Mouse (Mus musculus): ENCODE results near the gene Piezo1. TPM values are rescaled to one million over a fixed set of nuclear protein-coding genes. Genes with fewer than 3 reads are reported as not detected.

The Piezo1 gene
- polyA plus RNA-seq, 3 experiments from 2014 or later: 12.9 to 16.2 (median 14.5) TPM

DNA sequence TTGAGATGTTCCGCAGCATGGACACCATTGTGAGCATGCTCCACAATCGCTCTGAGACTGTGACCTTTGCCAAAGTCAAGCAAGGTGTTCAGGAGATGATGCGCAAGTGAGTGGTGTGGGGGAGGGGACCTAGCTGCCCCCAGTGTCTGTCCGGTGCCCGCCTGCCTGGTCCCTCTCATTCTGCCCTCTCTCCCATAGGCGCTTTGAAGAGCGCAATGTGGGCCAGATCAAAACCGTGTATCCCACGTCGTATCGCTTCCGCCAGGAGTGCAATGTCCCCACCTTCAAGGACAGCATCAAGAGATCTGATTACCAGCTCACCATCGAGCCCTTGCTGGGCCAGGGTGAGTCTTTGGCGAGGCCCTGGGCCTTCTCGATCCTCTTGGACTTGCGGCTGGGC lies 18.9 kb upstream of the Piezo1 start:
- no peak for ATAC-seq

DNA sequence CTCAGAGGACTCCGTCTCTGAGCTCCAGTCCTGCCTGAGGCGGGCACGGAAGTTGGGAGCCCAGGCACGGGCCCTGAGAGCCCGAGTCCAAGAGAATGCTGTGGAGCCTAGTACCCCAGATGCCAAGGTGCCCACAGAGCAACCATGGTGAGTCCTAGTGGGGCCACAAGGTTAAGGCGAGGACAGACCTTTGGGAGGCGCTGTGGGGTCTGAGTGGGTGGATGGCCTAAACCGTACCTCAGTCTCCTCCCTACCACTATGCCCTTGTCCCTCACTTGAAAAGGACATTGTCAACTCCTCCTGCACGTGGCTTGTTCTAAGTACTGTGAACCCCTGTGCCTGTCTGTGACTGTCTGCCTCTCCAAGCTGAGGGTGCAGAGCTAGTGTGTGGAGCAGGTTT lies 18.2 kb upstream of the Piezo1 start:
- no peak for ATAC-seq

DNA sequence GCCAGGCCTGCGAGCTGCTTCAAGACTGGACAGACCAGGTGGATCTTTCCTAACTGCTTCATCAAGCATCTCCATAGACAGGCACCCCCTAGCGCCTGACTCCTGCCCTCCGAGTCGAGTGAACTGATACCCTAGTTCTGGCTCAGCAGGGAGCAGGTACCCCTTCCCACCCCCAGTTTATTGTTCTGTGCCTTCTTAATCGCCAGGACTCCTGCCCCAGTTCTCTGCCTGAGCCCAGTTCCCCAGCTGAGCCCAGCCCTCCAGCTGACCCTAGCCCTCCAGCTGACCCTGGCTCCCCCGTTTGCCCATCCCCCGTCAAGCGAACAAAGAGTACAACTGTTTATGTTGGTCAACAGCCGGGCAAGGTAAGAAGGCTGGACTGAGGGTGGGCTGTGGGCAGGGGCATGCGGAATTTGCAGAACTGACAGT lies 17.8 kb upstream of the Piezo1 start:
- ATAC-seq: no peak

DNA sequence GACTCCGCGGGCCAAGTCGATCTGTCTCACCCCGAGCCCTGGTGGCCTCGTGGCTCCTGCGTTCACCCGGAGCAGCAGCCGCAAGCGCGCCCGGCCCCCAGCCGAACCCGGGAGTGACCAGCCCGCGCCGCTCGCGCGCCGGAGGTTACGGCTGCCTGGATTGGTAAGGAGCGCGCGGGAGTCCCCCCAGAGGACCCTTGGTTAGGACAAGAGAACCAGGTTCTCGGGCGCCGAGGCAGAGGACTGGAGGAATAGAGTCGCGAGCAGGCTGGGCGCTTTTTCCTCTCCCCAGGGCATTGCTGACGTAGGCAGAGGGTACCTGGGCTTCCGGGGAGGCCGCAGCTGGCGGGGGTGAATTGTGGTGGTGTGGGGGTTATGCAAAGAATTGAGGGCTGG lies 17.0 kb upstream of the Piezo1 start:
- ATAC-seq: peak; percentile 55

DNA sequence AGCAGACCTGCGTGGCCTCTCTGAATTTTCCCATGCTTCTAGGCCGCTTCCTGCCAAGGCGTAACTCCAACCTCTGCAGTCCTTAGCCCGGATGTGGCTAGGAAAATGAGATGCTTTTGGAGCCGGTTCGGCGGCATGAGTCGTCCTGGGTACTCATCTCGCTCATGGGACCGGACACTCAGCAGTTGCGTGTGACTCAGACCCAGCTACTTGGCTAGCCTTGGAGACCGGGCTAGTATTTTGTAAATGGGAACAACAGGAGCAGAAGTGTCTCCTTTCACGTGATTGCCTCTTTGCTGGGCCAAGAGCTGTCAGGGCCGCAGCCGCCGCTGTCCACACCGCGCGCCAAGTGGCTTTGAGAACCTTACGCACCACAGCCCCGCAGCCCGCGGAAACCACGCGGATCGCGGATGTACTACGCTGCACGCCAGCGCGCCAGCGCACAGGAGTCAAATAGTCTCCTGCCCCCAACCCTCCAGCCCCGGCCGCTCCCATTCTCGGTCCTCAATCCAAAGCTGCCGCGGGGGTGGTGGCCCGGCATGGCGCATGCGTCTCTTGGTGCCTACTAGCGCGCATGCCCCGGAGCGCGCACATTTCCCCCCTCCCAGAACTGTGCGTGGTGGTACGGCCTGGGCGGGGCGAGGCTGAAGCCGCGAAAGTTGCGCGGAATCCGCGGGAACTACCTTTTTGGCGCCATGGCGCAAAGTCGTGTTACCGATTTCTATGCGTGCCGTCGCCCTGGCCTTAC lies 16.4 kb upstream of the Piezo1 start, which contains the start of gene Cdt1:
Gene Cdt1, plus strand, starts transcription at position 655 of the 748 bp plus-strand sequence.
- ATAC-seq: peak; percentile 84

DNA sequence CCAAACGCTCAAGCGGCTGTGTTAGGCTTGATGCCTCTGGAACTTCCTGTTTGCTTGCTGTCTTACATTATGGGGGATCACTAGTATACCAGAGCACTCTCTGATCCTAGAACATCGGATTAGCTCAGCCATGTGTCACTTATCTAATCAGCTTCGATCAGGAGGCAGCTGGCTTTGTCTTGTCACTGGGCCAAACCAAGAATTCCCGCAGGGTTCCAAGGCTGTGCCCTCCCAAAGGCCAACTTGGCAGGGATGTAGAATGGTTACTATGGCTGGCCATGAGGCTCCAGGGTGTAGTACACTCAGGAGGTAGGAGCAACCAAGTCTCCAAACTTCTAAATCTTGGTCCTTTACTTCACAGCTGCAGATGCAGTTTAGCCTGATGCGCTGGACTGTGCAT lies 15.6 kb upstream of the Piezo1 start:
- ATAC-seq: no peak

DNA sequence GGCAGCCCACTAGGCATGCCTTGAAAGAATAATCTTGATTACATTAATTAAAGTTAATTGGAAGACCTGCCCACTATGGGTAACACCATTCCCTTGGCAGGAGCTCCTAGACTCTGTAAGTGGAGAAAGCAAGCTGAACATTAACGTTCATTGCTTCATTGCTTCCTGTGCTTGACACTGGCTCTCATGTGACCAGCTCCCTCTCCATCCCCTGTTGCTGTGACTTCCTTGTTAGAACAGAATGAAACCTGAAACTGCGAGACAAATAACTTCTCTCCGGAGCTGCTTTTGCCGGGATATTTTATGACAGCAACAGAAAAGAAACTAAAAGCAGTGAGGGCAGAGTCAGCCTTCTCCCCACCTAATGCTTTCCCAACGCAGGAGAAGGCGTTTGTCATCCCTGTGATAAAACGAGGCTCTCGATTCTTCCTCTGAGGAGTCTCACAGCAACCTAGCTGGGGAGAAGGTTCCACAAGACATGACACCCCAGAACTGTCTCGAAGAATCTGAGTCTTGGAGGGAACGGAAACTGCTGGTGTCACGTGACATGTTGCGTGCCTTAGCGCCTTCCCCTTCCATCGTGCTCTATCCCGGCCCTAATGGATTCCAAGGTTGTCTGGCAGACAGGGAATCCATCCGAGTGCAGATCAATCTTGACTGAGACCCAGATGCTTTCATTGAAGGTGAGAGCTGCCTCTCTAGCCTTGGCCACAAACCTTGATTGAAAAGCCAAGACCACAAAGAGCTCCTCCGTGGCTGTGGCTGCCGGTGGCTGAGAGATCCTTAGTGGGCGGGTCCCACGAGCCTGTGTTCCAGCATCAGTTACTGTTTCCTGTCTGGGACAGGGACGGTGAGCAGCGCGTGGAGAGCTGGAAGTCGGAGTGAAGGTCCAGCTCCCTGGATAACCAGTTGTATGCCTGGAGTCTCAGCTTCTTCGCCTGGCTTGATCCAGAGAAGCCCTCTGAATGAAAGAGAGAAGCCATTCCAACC lies 13.5 kb upstream of the Piezo1 start:
- ATAC-seq: no peak

DNA sequence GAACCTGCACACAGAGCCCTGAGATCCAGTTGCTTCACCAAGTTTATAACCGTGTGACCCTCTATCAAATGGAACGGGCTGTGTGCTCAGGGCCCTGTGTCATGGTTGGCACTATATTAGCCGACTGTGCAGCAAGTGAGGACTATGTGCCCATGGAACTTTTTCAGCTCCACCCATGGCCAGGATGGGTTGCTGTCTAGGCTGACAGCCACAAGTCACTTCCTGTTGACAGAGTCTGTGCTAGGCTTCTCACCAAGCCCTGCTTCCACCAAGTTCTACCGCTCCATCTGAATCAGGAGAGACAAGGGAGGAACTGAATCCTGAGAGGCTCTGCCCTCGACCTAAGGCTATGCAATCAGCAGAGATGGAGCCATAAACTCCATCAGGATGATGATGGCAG lies 10.1 kb upstream of the Piezo1 start:
- peak; percentile 78 for ATAC-seq

DNA sequence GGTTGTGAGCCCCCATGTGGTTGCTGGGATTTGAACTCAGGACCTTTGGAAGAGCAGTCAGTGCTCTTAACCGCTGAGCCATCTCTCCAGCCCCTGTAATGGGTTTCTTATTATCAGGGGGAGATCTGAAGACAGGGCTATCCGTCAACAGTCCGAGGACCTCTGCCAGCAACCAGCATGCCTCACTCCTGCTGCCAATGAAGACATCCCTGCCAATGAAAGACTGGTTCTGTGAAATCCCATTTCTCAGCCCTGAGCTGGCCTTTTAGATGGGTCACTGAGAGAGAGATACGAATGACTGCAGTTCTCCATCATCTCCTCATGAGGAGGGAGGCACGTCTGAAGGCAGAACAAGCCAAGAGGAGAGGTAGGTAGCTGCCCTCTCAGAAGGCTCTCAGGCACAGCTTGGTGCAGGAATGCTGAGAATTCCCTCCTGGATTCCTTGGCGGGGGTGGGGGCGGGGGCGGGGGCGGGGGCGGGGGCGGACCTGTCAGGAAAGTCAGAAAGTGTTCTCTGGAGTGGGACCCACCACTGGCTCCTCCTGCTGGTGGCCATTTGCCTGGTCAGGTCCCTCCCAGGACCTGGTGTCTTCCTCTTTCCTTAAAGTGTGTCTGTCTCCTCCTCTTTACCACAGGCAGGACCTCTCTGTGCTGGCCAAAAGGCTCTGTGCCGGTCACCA lies 7.7 kb upstream of the Piezo1 start:
- ATAC-seq: no peak

DNA sequence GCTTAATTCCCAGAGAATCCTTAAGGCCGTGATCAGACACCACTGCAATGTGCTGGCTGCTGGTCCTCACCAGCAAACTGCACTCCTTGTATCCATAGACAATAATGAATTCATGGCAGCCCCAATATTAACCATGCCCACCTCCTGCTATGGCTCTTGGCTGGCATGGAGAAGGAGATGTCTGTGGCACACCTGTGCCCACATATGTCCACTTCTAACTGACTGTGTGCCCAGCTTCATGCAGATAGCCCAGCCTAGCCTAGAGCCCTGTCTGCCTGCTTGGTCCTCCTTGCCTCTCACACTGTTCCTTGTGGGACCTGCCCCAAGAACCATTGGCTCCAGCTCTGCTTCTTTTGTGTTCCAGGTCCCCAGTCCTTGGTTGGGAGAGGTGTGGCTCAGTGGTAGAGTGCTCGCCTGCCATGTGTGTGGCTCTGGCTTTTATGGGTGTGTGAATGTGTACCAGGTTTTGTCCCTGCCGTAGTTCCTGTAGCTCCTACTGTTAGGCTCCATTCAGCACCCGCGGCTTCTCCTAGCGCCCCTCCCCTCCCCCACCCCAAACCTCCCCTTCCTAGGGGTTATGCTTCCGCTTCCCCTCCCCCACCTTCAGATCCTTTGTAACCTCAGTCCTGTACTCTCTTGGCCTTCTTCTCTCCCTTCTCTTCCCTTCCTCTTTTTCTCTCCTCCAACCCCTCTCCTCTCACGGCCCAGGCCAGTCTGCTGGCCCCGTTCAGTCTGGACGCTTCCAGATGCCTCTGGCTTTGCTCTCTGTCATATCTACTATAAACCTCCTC lies 6.3 kb upstream of the Piezo1 start:
- ATAC-seq: no peak

DNA sequence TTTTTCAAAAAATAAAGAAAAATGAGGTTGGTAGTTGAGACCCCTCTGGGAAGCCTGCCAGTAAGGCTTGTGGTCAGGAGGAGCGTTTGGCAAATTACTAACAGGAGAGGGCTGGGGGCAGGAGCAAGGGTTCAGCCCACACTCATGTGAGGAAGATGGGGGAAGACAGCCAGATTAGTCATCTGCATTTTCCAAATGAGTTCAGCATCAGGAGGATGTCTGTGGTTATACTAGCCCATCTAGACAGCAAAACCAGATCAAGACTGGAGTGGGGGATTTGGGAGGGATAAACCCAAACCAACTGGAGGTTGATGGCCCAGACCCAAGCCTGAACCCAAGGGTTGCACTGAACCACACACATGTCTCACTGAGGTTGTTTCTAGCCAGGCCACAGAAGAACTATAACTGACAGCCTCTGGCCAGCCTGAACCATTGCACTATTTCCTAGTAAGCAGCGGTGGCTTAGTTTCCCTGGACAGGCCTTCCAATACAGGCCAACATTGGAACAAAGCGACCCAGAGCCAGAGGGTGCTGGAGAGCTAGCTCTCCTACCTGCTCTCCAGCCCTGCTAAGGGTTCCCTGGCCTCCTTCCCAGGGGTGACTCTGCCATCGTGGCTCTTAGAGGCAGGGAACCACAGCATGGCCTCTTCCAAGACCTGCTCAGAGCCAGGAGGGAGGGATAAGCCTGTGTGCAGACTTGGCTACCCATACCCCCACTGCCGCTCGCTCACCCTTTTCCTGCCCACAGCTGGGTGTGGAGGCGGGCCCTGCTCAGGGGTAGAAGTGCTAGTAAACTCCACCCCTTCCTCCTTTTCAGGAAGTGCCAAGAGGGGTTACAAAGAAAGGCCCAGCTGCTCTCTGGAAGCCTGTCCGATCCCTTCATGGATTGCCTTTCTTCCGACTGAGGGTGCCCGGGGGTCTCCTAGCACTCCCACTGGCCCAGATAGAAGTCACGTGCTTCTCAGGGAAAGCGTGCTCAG lies 5.2 kb upstream of the Piezo1 start:
- ATAC-seq: peak; percentile 90

DNA sequence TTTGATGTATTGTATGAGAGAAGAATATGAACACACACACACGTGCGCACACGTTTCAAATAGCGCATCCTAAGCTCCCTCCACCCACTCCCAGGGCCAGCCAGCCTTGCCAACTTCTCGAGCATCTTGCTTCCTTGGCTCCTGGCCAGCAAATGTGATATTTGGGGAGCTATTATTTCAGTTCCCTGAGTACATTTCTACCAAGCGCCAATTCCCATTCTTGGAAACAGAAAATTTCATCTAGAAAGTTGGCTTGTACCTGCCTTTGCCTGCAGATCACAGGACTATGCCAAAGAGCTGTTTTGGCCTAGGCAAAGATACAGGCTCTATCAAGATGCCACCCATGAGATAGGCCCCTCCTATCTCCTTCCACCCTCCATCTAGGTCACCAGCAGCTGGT lies 3.7 kb upstream of the Piezo1 start:
- ATAC-seq: no peak

DNA sequence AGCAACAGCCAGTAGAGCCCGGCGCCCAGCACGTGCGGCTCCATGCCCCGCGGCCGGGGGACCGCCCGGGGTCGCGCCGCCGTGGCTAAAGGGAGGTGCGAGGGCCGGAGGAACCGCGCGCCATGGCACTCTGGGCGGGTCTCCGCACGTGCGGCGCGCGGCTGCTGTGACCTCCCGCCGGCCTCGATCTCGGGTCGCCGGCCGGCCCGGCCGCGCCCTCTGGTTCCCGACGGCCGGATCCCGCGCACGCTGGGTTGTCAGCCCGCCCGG lies 199 bp downstream of the Piezo1 start:
- no peak for ATAC-seq

DNA sequence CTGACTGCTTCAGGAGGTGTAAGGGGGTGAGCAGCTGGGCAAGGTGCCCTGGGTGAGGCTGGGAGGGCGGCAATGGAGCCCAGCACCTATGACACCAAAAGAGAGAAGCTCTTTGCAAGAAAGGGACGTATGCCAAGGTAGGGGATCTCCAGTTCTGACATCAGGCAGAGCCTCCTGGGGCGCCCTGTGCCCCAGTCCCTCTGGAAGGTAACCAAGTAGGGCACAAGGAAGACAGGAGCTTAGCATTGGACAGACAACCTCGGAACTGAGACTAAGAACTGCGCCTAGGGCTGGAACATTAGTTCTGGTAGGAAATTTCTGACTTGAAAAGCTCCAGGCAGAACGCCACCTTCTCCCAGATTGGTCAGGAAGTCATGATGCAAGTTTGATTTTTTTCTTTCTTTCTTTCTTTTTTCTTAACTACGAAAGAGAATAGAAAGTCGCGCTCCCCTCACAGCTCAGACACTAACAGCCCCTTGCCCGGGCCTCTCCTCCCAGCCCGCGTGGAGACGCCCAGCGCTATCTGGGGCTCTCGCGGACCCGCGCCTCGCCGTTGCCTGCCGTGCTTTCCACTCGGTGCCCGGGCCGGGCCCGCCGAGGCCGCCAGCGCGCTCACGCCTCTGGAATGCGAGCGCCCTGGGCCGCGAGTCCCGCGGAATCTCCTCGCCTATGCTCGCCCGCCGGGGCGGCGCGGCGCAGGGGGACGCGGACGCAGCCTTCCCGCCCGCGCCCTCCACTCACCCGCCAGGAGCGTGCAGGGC lies 715 bp downstream of the Piezo1 start:
- peak; percentile 13 for ATAC-seq

DNA sequence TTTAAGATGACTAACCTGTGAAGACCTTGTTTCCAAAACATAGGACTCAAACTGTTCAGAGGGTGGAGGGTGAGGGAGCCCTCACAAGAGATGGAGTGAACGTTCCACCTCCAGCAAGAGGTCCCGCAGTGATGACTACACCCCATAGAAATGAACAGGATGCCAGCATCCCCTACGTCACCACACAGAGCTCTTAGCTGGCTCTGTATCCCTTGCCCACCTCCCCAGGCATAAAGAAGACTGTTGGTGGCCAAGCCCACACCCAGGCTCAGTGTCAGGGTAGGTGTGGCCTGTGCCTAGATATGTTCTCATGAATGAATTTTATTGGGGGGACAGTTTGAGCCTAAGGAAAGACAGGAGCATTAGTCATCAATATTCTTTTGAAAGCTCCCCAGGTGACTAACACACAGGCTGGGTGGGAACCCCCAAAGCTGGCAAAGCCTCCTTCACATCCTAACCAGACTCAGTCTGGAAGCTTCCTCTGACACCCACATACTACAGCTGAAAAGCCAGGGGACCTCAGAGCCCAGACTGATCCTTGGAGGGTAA lies 2.2 kb downstream of the Piezo1 start:
- peak; percentile 35 for ATAC-seq

DNA sequence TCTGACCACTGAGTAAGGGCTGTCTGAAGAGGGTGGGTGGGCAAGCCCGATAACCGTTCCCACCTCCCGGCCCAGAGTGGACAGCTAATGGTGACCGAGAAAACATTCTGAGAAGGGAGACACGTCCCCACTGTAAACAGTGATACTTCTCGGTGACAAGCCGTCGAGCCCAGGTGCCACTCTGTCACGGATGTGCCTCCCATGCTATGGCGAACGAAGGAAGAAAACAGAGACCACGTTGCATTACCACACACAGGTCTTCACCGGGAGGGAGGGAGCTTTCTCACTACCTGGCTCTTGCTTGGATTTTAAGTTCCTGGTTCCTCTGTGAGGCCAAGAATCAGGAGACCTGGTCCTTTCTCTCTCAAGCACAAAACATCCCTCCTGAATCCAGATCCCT lies 2.8 kb downstream of the Piezo1 start:
- ATAC-seq: no peak

DNA sequence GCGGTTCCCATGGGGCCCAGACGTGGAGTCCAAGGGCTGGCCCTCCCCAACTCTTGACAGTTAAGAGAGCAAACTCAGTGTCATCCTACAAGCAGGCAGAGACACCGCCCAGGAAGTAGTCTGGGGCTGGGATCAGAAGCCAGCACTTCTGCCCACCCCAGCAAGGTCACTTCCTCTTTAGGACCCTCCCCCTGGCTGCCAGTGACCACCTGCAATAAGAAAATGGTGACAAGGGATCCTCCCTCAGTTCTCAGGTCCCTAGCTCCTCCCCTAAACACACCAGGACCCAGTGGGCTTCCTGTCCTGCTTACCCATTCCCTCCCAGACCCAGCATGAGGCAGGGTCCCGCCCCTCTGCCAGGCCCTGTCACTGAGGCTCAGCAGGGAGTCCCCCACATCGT lies 3.3 kb downstream of the Piezo1 start:
- ATAC-seq: peak; percentile 50

DNA sequence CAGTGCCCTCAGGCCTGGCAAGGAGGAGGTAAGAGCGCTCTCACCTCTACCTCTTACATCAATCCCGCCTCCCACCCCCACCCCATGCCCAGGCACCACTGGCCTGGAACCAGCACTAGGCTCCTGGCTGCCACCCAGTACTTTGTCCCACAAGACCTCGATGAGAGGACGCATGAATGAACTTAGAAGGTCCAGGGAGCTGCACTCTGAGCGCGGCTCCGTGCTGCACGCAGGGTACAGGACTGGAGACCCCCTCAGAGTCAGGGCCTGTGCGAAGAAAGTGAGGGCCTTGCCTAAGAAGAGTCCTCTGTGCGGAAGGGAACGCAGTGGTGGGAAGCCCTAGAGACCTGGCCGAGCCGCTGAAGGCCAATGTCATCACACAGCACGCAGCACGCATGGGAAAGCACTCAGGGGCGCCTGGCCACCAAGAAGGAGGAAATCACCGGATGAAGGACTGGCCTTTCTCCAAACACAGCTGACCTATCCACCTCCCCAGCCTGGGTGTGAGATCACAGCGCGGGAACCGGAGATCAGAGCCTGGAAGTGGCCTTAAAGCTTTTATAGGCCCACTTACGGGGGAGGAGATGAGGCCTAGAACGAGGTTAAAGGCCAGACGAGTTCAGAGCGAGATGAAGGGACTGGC lies 4.2 kb downstream of the Piezo1 start:
- ATAC-seq: no peak

DNA sequence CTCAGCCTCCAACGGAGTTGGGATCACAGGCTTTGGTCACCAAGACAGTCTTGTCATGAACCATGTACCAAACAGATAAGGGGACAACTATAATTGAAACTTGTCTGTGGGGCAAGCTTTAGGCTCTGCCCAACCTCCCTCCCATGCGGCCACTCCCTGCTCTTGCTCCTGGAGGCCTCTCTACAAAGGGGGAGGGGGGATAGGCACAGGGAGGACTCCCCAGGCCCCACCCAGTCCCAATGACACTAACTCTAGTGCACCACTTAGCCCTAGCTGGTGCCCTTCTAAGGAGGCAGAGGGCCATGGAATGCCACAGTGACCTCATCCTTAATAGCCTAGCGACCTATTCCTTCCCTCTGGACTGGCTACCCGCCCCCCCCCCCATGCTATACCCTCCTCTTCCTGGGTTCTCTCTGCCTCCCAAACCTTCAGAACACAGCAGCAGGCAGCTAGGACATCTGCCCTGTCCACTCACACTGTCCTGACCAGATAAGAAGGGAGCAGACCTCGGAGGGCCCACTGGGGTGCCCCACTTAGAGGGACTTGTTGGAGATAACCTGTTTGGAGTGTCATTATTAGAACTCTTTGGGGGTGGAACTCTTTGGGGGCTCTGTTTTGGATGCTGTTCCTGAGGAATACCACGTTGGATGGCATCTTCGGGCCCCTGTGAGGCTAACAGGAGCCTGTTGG lies 4.9 kb downstream of the Piezo1 start:
- no peak for ATAC-seq
